Mouse (Mus musculus) cerebellum, adult 8-10 months (tissue): ENCODE measurements around the gene Pmvk.
"Not testable (repeated sequence)": the region's sequence is repeated elsewhere in the genome, so short reads cannot be mapped to it uniquely, and the experiment has no call there.

Experiments used
- DNase-seq: peaks from one replicate; pipeline ENCODE4 v3.0.0; 2022

Pmvk gene

DNA sequence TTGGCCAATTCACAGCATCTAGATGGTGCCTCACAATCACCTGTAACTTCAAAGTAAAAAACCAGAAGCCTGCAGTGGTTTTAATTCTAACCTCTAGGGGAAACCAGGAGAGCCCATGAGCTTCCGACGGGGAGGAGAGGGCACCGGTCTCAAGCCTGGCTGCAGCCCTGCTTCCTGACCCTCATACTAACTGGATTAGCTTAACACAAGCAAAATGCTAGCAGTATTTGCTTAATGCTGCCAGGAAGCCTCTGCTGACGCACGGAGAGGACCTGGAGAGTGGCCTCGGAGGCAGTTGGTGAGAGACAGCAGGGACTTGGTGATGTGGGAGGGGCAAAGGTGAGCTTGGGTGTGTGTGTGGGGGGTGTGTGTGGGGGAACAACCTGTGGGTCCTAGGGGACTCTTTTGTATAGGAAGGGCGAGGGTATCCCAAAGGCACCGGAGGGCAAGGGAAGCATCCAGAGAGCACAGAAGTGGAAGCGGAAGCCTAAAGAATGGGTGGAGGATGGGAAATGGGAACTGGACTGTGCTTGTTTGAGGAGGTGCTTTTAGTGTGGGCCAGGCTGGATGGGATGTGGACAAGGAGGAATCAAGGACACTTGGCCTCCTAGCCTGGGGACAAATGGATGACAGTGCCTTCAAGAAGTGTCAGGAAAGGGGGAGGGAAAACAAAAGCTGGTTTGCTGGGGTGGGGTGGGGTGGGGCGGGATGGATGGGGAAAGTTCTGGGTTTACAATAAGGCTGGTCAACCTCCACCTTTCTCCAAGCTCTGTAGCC lies at the start of gene Pmvk:
Gene Pmvk (plus strand): TSS at position 141 of the 777 bp plus-strand sequence.
- DNase-seq = no peak

DNA sequence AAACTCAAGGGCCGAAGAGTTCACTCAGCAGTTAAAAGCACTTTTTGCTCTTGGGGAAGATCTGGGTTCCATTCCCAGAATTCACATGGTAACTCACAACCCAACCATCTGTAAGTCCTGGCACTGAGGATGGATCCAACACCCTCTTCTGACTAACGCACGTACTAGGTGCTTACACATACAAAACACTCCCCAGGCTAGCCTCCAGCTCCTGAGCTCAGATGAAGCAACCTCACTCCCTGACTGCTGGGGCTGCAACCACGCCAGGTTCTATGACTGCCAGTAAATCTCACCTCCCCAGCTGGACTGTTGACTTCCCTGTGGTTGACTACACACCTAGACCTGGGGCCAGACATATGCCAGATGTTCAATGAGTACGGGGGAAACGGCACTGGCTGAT lies 47.5 kb upstream of the Pmvk start:
- DNase-seq = no peak

DNA sequence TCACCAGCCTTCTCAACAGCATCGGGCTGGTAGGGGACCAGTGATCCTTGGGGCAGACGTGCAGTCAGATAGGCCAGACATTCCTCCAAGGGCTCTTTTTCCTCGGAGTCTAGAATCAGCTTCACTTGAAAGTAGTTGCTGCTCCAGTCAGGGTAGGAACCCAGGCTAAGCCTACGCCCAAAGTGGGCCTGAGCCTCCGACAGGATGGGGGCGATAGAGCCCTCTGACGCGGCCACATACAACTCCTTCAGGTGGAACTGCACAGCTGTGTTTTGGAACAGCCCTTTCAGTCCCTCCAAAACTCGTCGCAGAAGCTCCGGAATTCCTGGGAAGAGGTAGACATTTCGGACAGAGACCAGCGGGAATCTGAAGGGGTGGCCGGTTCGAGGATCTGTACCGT lies 45.9 kb upstream of the Pmvk start:
- no peak for DNase-seq

DNA sequence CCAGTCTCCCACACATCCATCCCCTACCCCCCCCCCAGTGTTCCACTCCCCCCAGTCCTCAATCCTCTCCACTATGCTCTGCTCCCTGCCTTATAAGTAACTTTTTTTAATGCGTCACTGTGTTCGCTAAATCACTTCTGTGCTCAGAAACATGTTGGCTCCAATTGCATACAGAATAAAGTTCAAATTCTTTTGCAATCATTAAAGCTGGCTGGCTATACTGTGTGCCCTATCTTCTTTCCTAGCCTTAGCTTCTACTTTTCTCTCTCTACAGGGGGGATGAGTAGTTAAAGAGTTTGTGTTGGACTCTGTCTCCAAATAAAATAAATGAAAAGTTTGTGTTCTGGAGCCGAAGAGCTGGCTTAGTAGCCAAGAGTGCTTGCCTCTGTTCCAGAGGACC lies 44.6 kb upstream of the Pmvk start:
- no peak for DNase-seq

DNA sequence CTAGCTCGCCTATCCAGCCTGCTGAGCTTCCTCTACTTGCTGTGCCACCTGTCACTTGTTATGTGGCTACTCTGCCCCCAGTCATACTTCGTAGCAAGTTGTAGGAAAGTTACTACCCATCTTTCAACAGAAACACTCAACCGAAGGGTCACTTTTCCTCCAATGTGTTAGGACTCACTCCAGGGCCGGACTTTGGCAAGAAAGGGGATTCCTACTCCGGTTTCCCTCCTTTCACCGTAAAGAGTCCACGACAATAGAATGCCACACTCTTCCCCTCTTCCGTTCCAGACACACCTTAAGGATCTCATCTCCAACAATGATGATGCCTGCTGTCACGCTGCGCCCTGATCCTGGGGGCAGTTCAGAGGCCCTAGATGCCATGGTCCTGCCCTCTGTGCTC lies 43.5 kb upstream of the Pmvk start:
- no peak for DNase-seq

DNA sequence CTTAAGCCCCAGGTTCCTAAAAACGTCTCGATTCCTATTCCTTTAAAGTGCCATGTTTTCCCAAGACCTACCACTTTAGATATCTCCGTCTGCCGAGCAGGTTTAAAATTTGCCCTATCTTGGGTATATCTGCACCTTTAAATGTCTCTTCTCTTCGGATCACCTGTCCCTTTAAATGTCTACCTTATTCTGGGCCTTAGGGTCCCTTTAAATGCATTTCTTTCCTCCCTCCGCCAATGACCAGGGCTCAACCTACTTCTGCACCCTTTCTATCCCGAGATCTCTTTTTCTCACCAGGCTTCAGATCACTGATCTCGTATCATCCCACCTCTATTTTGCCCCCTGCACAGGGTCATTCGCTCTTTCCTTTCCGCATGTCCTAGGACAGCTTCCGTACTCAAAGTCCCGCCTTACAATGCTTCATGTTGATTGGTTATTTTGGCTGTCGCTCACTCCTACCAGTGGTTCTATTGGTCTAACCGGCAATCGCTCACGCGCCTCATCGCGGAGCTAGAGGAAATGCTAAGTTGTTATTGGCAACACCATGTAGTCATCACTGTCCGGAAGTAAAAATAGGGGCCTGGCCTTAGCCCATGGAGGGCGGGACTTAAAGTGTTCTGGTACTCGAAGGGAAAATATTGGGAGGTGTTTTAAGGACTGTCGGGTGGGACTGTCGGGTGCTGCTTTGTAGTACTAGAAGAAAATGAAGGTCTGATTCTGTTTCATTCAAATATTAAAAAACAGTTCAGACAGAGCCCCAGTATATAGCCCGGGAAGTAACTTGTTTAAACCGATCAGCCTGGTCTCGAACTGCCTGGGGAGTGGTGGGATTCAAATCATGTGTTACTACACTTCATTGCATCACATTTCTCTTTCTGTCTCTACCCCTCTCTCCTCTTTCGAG lies 42.6 kb upstream of the Pmvk start, which contains the start of gene Flad1:
Gene Flad1 (minus strand): TSS at position 381 of the 904 bp plus-strand sequence.
- peak; percentile 100 for DNase-seq

DNA sequence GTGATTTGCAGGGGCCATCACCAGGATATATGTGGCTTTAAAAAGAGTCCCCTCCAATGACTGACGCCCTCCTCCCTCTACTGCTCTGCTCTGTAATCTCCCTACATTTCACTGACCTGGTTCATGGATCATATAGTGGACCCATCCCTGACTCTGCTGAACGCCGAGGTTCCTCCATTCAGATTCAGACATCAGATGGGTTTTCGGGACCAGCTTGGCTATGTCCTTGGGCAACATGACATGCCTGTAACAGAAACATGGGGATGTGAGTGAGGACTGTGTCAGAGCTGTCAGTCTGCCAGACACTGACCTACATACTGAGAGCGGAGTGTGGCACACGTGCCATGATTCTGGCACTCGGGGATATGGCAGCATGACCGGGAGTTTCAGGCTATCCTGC lies 38.2 kb upstream of the Pmvk start:
- no peak for DNase-seq

DNA sequence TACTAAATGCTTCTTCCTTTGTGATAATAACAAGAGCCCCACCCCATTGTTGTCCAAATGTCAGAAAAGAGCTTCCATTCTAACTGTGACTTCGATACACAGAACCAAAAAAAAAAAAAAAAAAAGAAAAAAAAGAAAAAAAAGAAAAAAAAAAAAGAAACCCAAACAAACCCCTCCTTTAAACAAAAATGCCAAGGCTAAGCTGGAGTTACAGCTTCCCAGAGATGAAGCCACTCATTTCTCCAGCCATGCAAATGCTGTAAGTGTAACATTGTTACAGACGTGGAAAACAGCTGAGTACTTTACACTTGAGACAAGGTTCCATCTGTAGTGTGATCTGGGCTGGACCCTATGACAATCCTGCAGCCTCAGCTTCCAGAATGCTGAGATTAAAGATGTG lies 37.2 kb upstream of the Pmvk start:
- DNase-seq = no peak

DNA sequence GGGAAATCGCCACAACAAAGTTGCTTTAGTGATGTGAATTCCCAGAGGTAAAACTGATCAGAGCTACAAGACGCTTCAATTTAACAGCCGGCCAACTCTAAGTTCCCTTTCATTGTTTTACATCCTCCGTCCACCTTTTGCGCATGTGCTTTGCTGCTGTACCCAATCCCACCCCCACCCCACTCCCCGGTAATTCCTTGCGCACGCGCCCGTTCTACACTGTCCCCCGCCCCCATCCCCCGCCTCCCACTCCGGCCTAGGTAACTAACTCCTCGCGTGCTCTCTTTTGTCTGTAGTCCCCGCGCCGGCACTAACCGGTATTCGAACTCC lies 36.5 kb upstream of the Pmvk start:
- no peak for DNase-seq

DNA sequence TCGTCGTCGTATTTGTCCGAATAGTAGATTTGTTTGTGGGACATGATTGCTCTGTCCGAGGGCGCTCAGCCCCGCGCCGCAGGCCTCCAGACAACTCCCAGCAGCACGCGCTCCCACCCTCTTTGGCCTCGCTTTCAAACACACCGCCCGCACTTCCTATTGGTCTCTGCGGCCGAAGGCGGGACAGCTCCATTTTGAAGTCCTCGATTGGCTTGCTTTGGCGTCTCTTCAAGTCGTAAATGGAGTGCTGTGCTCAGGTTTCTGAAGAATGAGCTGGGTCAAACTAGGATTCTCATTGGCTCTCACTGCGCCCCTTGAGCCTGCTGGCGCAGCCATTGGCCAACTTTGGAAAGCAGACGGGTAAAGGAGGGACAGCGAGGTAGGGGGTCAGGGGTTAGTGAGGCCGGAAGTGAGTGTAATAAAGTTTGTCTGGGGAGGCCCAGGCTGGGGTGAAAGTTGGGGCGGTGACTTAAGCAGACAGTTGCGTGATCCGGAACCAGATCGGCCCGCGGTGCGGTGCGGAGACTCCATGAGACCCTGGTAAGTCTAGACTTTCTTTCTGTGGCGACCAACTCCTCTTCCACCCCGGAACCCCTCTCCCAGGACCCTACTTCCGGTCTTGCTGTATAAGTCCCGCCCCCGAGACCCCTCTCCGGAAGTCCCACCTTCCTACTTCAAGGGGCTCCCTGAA lies 36.0 kb upstream of the Pmvk start, which contains the start of the genes Cks1b and Shc1:
Gene Cks1b (minus strand): TSS at position 214 of the 691 bp plus-strand sequence.
Gene Shc1 (plus strand): TSS at position 274 of the 691 bp plus-strand sequence.
- peak; percentile 84 for DNase-seq

DNA sequence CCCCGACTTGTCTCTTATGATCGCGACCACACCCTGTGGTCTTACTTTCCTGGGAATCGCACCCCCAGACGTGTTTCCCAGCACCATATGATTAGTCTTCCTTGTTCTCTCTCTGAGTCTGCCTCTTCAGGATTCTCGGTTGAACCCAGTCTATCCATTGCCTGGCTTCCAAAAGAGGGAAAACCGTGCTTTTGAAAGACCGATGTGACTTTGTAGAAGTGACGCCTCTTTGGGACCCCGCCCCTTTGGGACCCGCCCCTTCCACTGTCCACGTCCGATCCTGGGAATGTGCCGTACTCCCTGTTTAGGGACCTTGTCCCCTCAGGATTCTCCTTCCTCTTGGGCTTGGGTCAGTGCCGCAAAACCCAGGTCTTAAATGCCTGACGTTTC lies 35.5 kb upstream of the Pmvk start:
- DNase-seq = peak; percentile 37

DNA sequence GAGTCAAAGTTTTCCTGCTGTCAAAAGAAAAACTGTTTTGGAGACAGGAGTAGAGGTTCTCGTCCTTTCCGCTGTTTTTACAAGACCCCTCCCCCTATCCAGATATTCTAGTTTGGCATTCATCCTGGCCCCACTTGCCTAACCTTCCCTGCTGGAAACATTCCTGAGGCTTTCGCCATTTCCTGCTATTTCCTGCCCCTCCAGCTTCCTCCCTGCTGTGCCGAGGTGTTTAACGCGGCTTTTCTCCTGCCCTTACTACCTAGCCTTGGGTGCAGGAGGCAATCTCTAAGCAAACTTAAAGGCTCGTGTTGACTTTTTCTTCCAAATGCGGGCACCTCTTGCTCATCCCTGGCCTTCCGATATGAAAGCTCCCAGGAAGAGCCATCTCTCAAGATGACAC lies 34.8 kb upstream of the Pmvk start:
- no peak for DNase-seq

DNA sequence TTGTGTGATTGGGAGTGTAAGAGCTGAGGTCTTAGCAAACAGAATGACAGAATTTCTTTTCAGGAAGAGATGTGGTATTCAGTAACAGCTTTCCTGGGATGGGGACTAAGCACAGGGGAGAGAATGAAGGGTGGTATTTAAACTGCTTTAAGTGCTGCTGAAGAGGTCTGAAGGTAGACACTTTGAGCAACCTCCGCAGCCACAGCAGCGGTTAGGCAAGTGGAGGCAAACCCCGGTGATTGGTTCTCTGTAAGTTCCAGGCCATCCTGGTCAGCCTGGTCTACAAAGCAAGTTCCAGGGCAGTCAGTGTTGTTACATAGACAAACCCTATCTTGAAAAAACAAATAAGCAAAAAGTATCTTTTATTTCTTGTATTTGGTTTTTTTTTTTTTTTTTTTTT lies 34.4 kb upstream of the Pmvk start:
- no peak for DNase-seq

DNA sequence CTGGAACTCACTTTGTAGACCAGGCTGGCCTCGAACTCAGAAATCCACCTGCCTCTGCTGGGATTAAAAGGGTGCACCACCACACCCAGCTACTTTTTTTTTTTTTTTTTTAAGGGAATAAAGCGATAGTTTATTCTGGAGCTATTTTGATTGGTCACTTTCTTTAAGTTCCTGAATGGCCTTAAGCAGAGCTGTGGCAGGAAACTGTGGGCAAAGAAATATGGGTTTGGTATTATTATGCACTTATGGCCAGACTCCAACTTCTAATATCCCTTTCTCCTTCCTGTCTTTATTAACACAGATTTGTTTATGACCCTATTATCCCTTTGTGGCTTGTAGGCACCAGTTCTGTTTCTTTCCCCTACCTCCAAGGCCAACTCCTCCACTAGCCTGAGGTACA lies 33.9 kb upstream of the Pmvk start:
- DNase-seq = no peak

DNA sequence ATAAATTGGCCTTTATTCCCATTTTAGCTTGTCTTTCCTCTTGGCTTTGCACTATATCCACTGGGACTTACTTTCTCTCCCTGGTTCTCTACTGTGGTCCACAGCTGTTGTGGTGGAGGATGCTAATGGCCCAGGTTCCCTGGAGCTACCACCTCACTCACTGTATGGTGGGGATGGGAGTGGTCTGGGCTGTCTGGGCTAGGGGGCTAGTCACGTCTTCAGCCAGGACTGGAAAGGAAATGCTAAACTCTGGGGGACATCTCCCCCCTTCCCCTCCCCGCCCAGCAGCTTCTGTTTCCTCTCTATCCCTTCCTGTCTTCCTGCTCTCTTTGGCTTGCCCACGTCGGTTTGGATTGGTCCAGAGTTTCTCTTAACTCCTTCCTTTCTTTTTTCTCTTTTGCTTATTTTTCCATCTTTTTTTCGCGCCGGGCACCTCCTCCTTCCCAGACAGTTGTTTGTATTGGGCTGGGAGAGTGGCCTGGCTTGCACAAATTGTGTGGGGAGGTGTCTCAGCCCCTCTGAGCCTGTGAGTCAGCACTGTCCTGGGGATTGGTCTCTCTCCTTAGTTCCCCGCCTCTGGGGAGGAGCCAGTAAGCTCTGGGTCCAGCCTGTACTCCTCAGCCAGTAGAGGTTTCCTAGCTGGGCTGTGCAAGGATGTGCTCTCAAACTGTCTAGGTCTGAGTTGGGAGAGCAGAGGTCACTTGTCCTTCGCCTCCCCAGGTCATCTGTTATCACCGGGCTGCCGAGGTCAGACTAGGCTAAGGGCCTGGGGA lies 33.2 kb upstream of the Pmvk start:
- DNase-seq = peak; percentile 48

DNA sequence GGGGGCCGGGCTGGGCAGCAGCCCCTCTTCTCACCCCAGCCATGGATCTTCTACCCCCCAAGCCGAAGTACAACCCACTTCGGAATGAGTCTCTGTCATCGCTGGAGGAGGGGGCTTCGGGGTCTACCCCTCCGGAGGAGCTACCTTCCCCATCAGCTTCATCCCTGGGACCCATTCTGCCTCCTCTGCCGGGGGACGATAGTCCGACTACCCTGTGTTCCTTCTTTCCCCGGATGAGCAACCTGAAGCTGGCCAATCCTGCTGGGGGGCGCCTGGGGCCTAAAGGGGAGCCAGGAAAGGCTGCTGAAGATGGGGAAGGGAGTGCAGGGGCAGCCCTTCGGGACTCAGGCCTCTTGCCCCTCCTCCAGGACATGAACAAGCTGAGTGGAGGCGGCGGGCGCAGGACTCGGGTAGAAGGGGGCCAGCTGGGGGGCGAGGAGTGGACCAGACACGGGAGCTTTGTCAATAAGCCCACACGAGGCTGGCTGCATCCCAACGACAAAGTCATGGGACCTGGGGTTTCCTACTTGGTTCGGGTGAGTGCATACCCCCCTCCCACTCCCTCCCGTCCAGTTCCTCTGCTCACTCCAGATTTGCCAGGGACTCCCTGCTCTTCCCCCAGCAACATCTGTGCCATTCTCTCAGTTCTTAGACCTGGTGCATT lies 32.4 kb upstream of the Pmvk start:
- DNase-seq = no peak

DNA sequence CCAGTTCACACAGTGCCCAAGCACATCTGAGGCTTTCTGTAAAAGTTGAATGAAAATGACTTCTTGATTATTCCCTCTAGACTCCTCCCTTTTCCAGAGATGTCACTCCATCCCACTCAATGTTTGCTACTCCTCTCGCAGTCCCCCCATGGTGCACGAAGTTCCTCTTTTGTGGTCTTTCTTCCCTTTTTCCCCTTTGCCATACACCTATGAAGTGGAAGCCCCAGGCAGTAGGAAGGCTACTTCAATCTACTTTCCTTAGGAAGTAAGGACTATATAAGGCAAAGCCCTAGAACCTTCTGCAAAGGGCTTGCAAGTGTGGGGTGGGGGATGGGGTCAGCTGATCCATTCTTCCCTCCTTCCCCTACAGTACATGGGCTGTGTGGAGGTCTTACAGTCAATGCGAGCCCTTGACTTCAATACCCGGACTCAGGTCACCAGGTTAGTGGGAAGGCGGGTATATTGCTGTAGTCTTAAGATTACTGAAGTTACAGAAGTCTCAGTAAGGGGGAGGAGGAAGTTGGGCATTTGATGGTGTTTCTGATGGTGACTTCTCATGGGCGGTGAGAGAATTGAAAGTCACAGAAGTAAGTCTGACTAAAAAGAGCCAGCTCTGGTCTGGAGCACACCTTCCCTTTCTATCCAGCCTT lies 31.7 kb upstream of the Pmvk start:
- no peak for DNase-seq

DNA sequence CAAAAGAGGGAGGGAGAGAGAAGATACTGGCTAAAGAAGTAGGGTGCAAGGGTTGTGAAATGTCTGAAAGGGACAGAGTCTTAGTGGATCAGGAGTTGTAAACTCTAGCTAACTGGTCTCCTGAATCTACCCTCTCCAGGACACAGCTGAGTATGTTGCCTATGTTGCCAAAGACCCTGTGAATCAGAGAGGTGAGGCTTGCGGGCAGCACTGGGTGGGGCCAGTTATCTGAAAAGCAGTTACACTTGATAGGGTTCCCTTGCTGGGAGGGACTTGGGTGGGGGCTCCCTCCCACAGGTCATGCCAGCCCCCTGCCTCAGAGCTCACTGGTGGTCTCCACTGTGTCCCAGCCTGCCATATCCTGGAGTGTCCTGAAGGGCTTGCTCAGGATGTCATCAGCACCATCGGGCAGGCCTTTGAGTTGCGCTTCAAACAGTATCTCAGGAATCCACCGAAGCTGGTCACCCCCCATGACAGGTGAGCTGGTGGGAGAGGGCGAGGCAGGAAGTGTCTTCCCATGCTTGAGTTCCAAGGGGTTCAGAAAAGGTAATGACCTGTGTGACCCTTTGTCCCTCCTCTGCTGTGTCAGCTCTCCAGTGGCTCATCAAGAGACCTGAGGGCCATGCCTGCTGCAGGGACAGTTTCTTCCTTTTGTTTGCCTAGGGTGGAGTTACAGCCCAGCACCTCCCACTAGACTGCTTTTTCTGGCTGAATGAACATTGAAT lies 29.8 kb upstream of the Pmvk start:
- DNase-seq = no peak

DNA sequence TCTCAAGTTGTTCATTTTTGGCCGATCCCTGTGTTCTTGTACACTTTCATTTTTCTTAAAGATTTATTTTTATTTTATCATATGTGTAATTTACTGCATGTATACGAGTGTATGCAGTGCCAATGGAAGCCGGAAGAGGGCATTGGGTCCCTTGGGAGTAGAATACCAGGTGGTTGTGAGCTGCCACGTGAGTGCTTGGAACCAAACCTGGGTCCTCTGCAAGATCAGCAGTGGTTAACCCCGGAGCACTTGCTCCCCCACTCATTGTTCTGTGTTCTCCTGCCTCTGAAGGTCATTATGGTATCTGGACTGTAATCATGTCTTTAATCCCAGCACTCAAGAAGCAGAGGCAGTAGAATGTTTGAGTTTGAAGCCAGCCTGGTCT lies 29.2 kb upstream of the Pmvk start:
- DNase-seq = no peak

DNA sequence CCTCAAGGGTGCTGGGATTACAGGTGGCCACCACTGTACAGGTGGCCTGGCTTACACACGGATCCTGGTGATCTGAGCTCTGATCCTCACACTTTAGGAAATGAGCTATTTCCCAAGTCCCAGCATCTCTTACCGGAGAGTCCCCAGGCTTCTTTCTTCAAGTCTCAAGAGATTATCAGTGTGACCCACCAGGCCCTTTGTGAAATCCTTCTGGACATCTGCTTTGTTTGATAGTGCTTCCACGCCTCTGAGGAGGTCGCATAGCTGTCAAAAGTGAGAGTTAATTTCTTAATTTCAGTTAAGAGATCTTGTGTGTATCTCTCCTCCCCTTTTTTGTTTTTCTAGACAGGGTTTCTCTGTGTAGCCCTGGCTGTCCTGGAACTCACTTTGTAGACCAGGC lies 28.5 kb upstream of the Pmvk start:
- no peak for DNase-seq

DNA sequence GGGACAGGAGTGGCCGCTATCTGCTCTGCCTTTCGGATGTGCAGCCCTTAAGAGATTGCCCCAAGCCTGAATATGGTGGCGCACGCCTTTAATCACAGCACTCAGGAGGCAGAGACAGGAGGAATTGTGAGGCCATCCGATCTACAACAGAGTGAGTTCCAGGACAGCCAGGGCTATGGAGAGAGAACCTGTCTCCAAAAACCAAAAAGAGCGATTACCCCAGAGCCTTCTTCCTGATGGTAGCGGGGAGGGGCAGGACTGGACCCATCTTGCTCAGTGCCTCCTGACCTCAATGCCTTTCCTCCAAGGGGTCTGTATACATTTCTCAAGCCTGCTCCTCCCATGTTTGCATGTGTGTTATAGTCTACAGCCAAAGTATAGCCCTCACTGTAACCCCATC lies 25.3 kb upstream of the Pmvk start:
- not testable (repeated sequence) for DNase-seq
